Mouse (Mus musculus) gastrocnemius, postnatal 4 days (tissue): Measurements from ENCODE around the gene Aar2. TPM values are rescaled to one million over a fixed set of nuclear protein-coding genes. Genes with fewer than 3 reads are reported as not detected.

Experiments used
- DNase-seq, 2 experiments: peaks; one replicate each; pipeline ENCODE4 v3.0.0; 2021 to 2022; ENCODE audit warnings: low spot score in 2 of 2, mixed read lengths in 2 of 2
- total RNA-seq, 2 experiments: library from RNA; stranded (reverse); gene quantifications; 2 replicates each; pipeline ENCODE4 v1.2.3; 2021

Gene Aar2
- total RNA-seq, 2 experiments from 2014 or later, result 20.3 to 20.5 TPM

DNA sequence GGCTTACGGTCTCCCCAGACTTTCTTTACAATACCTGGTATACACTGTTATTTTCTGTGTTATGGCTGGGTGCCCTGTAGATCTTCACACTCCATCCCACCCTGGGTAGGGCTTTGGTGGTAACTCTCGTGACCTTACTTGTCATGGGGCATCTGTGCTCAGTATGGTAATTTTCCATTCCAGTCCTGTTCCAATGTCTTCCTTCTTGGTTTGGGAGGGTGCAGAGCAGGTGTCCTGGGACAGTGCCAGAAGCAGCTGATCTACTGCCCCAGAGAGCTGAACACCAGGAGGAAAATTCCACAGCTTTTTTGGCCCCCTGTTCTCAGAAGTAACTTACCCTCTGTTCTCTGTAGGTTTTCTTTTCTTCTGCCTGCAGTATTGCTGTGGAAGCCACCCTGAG, 19.1 kb downstream of the Aar2 start:
- no peak for DNase-seq

DNA sequence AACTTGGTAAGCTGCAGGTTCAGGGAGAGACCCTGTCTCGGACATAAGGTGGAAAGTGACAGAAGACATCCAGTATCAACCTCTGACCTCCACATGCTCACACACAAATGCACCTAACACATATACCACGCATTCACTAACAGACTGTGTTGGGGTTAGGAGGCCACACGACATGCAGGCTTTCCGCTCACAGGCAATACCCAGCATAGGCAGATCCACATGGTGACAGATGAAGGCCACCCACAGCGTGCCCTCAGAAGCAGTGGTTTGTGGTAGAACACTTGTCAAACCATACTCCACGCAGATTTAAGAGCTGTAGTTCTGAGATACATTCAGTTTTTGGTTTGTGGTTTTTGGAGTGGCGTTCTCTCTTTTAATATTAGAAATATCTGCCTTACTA, 21.3 kb downstream of the Aar2 start:
- DNase-seq, result no peak

DNA sequence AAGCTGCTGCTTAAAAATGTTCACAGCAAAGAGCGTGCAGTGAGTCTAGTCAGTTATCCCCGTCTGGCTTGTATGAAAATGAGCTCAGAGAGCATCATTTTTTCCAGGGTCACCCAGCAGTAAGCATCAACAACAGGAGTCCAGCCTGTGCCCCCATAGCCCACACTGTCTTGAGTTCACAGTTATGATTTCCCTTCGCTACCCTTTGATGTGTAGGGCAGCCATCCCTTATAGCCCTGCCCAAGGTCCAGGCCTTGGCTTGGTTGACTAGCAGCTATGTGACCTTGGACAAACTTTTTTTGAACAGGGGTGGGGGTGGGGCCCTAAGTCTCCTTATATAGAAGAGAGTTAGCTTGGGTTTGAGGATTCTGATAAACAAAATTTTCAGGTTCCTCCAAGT, 21.9 kb downstream of the Aar2 start:
- DNase-seq, result no peak

DNA sequence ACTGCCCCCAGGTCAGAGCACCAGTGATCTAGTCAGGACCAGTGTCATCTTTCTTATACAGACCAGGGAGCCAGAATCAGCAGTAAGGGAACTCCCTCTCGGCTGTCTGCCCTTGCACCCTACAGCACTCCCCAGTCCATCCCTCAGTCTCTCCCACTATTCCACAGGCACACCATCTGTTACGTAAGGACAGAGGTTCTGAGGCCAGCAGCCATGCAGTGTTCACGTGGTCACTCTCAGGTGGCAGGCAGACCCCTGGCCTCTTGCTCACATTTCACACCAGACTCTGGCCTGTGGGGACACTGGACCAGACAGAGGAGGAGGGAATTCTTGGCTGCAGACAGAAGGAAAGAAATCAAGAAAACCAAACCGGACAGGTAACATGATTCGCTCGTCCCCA, 24.1 kb downstream of the Aar2 start:
- no peak for DNase-seq

DNA sequence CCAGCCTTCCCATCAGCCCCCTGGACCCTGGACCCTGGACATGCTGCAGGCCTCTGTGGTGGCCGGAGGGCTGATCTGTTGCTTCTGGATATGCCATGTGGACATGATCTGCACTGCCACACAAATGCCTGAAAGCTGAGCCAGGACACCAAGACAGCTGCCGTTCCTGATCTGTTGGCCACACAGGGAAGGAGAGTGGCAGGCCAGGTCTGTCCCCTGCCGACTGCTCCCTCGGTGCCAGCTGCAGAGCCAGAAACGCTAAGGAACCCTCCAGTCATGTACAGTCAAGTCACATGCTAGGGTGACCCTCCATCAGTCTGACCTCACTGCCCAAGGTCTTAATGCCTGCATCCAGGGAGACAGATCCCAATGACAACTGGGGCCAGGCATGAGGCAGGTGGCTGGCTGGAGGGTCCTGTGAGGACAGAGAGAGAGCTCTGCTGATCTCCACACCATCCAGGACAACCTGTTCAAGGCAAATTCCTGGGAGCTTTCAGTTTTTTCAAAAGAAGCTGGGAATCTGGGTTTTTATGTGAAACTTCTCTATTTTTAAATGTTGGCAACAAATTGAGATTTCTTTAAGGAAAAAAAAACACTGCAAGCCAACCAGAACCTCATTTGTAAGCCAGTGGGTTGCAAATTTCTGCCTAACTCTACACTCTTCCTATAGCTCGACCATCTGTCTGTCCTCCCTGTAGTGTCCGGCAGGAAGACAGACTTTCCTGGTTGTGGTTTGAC, 29.6 kb downstream of the Aar2 start:
- no peak for DNase-seq

DNA sequence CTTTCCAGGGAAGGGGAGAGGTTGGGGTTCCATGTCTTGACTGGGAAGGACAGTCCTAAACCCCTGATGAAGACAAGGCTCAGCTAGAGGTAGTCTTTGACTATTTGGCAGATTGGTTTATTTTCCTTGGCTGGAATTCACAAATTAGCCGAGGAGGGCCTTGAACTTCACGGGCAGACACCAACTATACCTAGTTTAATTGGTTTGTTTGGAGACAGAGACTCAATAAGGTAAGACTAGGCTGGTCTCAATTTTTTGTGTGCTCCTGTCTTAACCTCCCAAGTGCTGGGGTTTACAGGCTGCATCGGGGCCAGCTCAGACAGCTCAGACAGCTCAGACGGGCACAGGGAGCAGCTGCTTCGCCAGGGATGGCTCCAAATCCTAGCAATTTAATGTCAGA, 33.1 kb downstream of the Aar2 start:
- DNase-seq, result no peak

DNA sequence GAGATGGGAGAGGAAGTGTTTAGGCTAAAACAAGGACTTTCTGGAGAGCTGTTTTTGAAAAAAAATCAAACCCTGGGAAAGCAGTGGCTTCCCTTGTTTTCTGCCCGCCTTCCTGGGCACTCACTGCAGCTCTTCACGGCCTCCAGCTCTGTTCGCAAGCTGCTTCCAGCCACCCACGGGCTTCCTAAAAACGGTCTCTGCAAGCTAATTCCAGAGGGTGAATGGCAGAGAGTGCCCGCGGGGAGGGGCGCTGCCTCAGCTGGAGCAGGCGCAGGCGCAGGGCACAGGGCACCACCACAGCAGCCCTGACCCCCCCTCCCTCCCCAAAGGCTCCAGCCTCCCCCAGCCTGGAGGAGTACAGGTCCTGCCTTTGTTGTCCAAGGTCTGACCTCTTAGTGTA, 33.9 kb downstream of the Aar2 start:
- no peak for DNase-seq

DNA sequence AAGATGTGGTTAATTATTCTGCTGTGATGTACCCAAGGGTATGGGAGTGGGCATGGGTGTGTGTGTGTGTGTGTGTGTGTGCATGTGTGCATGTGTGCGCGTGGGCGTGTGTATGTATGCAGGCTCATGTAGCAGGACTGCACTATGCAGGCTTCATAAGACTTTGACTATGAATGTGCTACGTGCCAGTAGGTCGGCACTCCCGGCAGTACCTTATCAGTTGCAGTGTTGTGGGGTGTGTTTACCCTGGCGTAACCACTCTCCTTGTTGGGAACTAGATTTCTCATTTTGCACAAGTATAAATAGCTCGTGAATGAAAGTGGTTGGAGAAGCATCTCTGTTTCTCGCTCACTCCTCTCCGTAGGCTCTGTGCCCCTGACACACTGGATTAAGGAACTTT, 35.5 kb downstream of the Aar2 start:
- no peak for DNase-seq

DNA sequence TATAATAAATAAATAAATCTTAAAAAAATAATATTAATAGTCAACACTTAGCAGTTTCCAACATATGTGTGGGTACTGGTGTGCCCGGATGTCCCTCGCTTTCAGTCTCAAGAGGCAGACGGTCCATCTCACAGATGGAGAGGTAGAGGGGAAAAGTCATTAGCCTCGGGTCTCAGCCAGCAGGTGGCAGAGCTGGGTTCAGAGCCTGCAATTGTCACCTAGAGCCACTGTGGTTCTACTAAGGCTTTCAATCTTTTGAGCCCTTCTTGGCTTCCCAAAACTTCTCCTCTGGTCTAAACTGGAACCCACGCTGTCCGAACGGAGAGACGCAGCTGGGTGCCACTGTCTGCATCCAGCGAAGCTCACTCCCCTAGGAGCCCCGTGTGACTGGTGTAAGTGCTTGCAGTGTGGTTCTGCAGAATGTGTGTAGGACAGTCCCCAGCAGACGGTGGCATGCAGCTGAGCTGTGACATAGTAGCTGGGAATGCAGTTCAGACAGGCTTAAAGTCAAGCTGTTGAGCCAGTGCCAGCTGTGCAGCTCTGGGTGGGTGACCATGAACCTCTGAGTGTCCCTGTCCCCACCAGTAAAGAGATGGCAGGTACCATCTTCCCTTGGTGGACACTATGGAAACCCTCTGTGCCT, 36.9 kb downstream of the Aar2 start:
- no peak for DNase-seq

DNA sequence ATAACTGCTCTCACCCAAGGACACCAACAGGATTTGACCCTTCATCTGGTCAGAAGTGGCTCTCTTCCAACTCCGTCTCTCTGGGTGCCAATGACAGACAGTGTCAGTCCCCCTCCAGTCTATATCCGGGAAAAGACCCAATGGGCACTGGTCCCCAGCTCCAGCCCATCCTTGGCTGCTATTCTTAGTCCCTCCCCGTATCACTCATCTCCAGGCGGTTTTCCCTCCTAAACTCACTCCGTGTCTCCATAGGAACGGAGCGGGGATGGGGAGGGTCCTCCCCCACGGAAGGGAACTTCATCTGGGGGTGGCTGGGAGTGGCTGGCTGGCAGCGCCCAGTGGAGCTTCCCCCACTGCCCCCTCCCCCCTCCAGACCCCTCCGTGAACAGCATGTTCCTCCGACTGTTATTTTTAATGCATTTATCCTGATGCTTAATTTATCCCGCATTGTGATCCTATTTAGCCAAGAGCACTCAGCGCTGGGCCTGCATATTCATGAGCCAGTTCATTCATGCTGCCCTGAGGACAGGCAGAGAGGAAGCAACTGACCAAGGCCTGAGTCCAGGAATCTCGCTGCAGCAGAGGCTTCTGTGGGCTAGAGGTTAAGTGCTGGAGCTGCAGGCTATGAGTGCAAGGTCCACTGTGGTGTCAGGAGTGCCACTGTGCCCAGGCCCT, 37.5 kb downstream of the Aar2 start:
- no peak for DNase-seq

DNA sequence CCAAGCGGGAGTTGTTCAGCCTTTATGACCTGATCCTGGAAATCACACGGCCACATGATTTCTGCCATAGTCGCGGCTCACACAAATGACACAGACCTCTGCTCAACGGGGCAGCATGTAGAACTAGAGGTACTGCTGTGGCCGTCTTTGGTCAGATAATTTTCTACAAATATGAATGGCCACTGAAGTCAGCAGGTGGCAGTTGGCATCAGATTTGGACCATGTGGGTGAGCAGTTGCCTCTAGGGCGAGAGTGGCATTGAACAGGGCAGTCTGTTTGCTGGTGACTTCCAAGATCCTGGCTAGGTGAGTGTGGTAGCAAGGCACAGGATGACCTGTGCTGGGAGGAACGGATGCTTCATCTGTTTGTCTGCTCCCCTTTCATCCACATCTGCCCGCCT, 42.1 kb downstream of the Aar2 start:
- DNase-seq, result no peak

DNA sequence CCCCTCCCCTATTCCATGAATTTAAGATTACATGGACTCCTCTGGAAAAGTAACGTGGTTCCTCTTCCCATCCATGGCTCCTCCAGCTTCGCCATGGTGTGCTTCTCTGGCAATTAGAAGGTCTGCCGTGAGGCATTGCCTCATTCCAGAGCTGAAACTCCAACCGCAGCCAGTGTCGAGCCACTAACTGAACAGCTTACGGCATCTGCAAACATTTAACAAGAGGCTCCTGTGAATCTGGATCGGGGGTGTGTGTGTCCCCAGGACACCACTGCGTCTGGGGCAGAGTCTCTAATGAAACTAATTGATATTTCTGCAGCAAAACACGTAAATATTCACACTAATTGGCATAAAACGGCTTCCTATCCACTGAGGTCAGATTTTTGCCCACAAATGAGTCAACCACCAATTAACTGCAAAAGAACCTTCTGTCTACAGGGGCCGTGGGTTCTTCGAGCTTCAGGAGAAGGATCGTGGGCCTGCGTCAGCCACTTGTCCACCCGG, 47.7 kb downstream of the Aar2 start:
- no peak for DNase-seq

DNA sequence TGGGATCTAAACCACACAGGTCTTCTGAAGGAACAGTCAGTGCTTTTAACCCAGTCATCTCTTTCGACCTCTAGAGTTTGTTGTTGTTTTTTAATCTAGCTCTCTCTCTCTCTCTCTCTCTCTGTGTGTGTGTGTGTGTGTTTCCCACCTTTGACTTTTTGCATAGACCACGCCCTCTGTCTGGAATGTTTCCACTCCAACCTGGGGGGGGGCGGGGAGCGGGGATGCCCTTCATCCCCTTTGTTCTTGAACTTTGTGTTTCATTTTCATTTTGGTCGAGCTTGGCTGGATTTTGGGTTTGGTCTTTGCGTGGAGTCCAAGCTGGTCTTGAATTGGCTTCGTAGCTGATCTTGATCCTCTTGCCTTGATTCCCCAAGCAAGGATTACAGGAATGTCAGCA, 55.2 kb downstream of the Aar2 start:
- no peak for DNase-seq

DNA sequence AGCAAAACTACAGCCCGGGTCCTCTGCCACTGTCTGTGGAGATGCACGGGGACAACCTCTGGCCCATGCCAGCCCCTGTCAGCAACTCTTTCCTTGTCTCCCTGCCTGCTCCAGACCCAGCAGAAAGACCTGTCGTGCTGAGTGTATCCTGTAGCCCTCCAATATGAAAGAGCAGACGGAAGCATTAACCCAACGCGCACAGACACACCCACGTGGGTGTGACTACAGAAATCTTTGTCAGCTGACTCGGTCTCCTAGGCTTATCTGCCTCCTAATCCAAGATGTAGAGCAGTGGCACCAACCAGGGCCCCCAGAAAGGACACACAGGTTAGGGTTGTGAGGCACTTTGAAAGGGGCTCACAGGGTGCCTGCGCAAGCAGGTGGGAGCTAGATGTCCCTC, 56.3 kb downstream of the Aar2 start:
- no peak for DNase-seq

DNA sequence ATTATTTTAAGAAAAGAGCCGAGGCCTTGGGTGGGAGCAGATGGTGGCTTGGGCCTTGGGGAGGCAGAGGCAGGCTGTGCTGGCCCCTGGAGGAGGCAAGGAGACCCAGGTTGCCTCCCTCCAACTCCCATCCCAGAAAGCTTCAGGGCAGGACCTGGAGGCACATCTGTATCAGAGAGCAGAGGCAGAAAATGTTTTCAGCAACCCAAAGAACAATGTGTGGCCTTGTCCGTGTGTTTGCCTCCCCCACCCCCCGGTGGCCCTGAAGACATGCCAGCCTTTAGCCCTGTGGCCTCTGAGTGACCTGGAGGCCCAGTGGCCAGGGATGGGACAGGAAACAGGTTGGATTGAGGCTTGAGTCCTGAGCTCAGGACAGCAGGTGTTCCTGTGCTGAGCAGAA, 57.8 kb downstream of the Aar2 start:
- DNase-seq, result no peak

DNA sequence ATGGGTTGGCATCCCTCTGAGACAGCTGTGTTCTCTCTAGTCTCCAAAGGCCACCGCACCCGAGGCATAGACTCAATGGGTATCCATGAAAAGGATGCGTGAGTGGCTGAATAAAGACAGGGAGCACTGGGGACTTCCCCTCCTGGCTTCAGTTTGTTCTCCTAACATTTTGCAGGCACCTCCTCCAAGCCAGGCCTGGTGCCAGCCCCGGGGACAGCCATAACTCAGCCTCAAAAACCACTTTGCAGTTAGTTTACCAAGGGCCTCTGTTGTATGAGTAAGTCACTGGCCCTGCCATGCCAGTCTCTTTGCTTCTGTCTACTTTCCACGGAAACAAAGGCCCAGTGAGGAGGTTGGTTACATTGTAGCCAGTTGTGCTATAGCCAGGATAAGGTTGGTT, 58.6 kb downstream of the Aar2 start:
- no peak for DNase-seq

DNA sequence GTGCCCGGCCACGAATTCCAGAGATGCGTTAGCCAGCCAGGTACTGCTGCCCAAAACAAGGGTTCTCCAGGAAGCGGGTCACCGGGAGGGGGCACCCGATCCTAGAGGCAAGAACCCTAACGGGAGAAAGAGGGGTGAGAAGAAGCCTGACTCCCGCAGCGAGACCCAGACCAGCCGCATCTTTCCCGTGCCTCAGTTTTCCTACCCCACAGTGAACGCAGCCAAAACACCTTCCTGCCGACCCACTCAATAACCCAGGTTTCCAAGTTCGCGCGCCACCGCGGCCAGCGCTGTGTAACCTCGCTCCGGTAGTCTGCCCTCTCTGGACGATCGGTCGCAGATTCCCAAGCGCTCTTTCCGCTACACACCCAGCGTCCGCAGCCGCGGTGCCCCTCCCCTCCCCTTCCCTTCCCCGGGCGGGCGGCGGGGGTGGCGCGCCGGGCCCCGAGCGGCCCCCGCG, 65.7 kb downstream of the Aar2 start:
- no peak for DNase-seq

DNA sequence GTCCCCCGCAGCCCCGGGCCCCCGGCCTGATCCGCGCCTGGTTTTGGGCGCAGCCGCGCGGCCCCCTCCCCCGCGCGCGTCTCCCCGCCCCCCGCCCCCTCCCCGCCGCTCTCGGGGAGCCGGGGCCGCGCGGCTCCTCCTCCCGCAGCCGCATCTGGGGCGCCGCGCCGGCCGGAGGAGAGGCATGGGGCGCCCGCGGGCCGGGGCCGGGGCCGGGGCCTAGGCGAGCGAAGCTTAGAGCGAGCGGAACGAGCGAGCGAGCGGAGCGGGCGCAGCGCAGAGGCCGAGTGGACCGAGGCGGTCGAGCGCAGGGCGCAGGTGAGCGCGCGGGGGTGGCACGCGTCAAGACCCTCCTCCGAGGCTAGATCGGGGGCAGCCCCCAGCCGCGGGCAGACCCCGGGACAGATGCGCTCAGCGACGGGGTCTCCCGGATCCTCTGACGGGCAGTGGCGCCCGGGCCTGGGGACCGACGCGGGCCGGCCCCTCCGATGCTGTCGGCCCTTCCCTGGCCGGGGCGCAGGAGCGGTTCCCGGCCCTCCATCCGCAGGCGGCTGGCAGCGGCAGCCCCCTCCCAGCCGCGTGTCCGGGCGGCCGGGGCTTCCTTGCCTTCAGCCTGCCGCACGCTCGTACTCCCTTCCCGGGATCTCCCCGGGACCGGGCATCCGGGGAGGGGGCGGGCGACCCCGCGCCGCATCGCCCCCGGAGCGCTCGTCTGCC, 66.3 kb downstream of the Aar2 start, which contains the start of gene Dlgap4:
Dlgap4 (plus strand) TSS at position 165 of the 717 bp plus-strand sequence.
- DNase-seq, result no peak

DNA sequence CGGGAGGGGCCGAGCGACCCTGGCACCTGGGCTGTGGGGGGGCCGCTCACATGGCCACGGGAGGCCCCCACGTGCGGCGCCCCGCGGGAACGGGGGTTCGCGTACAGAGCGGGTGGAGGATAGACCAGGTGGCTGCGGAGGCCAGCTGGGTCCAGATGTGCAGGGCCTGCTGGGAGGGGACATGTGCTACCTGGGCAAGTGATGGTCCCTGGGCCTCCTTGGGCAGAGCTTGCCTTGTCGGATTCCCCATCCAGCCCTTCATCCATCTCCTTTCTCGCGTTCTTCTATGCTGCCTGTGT, 66.8 kb downstream of the Aar2 start:
- DNase-seq, result no peak

DNA sequence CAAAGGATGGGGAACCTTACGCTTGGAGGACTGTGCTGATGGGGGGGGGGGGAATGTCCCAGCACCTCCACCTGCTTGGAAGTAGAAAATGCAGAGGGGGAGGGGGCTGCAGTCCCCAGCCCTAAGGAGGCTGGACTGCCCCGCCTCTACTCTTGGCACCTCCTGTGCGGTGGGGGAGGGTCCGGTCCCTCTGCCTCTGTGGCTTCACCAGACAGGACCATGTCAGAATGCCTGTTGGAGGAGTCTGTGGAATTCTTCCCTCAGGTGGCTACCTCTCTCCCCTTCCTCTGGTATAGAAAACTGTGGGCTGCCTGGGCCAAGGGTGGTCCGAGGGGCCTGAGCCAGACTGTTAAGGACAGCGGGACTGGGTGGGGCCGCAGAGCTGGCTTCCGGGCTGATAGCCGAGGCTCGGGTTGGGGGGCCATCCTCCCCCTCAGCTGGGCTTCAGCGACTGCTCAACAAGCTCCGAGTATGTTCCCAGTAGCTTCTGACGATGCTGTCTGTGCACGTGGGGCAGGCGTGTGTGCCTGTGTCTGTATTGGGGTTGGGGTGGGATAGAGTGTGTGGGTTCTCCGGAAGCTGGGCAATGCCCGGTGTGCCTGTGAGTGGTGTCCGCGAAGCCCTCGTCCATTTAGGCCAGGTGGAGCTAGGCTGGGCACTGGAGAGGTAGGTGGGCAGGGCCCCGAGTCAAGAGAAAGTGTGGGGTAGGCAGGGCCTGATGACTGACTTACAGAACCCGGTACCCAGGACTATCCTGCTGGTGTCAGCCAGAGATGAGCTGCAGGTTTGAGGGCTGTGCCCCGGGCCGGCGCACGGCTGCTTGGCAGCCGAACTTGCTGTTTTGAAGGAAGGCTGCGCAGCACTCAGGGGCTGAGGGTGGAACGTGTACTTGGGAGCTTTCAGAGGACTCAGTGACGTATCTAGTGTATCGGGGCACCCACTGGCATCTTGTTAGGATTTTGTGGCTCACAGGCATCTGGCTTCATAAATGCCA, 67.6 kb downstream of the Aar2 start:
- no peak for DNase-seq

DNA sequence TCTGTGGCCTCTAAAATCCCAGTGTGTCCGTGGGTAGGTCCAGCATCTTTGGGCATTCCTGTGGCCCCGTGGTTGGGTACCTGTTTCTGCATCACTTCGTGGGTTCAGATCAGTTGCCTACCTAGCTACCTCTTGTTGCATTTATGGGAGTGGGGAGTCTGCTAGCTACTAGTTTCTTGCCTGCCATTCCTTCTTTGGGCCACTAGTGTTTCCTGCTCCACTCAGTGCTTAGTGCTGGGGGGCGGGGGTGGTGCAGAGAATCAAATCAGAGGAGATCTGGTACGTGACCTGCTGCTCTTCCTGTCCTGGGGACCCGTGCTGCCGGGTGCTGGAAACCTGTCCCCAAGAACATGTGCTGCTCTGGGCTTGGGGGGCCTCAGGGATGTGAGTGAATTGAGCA, 69.1 kb downstream of the Aar2 start:
- DNase-seq, result no peak
